Mouse (Mus musculus) layer of hippocampus, postnatal 36 days (tissue): ENCODE measurements at regions not wholly inside any gene's neighbourhood (a gene's known extent, or its start where the extent isn't known, plus 50 kb on each side); places are given as distances from the start of the nearest gene placed in this dataset.

Experiments
- DNase-seq, 2 experiments: peaks; one replicate each; pipeline ENCODE4 v3.0.0; 2022

- no peak for DNase-seq
Observed at GRCm38 (mm10) chr9:14104921-14105320, 169.9 kb upstream of the Sesn3 start.

GRCm38 (mm10) chr9:14106371-14106770 is 168.5 kb upstream of the Sesn3 start:
- DNase-seq: no peak

GRCm38 (mm10) chr9:14108798-14109197 is 166.1 kb upstream of the Sesn3 start:
- DNase-seq: no peak

GRCm38 (mm10) chr9:14109492-14109891 is 165.4 kb upstream of the Sesn3 start:
- DNase-seq: no peak

- no peak for DNase-seq
Observed at GRCm38 (mm10) chr9:14111713-14112112, 163.2 kb upstream of the Sesn3 start.

- DNase-seq: no peak
Observed at GRCm38 (mm10) chr9:14115521-14115920, 159.3 kb upstream of the Sesn3 start.

GRCm38 (mm10) chr9:14116097-14116840 is 158.6 kb upstream of the Sesn3 start:
- no peak for DNase-seq

- no peak for DNase-seq
Observed at GRCm38 (mm10) chr9:14133372-14133771, 141.5 kb upstream of the Sesn3 start.

- DNase-seq: no peak
Observed at GRCm38 (mm10) chr9:14134894-14135450, 139.9 kb upstream of the Sesn3 start.

- DNase-seq: no peak
Observed at GRCm38 (mm10) chr9:14141321-14141720, 133.5 kb upstream of the Sesn3 start.

GRCm38 (mm10) chr9:14143988-14144387 is 130.9 kb upstream of the Sesn3 start:
- DNase-seq: no peak

- no peak for DNase-seq
Observed at GRCm38 (mm10) chr9:14147088-14147487, 127.8 kb upstream of the Sesn3 start.

- DNase-seq: no peak
Observed at GRCm38 (mm10) chr9:14147731-14148130, 127.1 kb upstream of the Sesn3 start.

- no peak for DNase-seq
Observed at GRCm38 (mm10) chr9:14150288-14150687, 124.6 kb upstream of the Sesn3 start.

GRCm38 (mm10) chr9:14156967-14157366 is 117.9 kb upstream of the Sesn3 start:
- no peak for DNase-seq

GRCm38 (mm10) chr9:14158096-14158837 is 116.6 kb upstream of the Sesn3 start:
- DNase-seq: no peak

- no peak for DNase-seq
Observed at GRCm38 (mm10) chr9:14160207-14160606, 114.7 kb upstream of the Sesn3 start.

- no peak for DNase-seq
Observed at GRCm38 (mm10) chr9:14171589-14172240, 103.2 kb upstream of the Sesn3 start.

GRCm38 (mm10) chr9:14173631-14174323 is 101.1 kb upstream of the Sesn3 start:
- DNase-seq: peak; percentile 16 to 30

GRCm38 (mm10) chr9:14174324-14175040 is 100.4 kb upstream of the Sesn3 start:
- no peak for DNase-seq

GRCm38 (mm10) chr9:14175041-14175881 is 99.6 kb upstream of the Sesn3 start:
- peak; percentile 5 to 12 for DNase-seq
